Mouse (Mus musculus) C2C12 (cell line): ENCODE results near the gene Fam241b. TPM values are rescaled to one million over a fixed set of nuclear protein-coding genes. Genes with fewer than 3 reads are reported as not detected.

Source experiments
- H3K27me3 ChIP-seq: one replicate; pipeline ENCODE4 v1.6.1; 2011; ENCODE audit not compliant: control insufficient read depth, insufficient read depth, insufficient read length
- H3K36me3 ChIP-seq: one replicate; pipeline ENCODE4 v1.6.1; 2011; ENCODE audit not compliant: control insufficient read depth, insufficient read depth
- H3K4me3 ChIP-seq: one replicate; pipeline ENCODE4 v1.5.1; 2011; ENCODE audit warnings: mild to moderate bottlenecking, control low read depth; ENCODE audit not compliant: poor library complexity, insufficient read depth, severe bottlenecking
- H3K79me2 ChIP-seq: one replicate; pipeline ENCODE4 v1.6.1; 2011; ENCODE audit not compliant: control insufficient read depth, insufficient read depth
- H3K79me3 ChIP-seq: one replicate; pipeline ENCODE4 v1.6.1; 2011; ENCODE audit warnings: low read depth, control low read depth
- H3ac ChIP-seq: one replicate; pipeline ENCODE3; 2011; ENCODE audit warnings: low read depth; ENCODE audit not compliant: control insufficient read depth, insufficient read length
- CEBPB ChIP-seq: IDR thresholded peaks from one replicate; pipeline ENCODE4 v1.6.1; 2011; ENCODE audit warnings: low read depth, mild to moderate bottlenecking, control low read depth, moderate library complexity
- CTCF ChIP-seq: IDR thresholded peaks from one replicate; pipeline ENCODE4 v1.5.1; 2011; ENCODE audit not compliant: control insufficient read depth, insufficient read depth, insufficient read length
- FOSL1 ChIP-seq: IDR thresholded peaks from one replicate; pipeline ENCODE4 v1.8.0; 2011; ENCODE audit warnings: mild to moderate bottlenecking, low read length; ENCODE audit not compliant: poor library complexity, insufficient read depth, severe bottlenecking
- MAX ChIP-seq: IDR thresholded peaks from one replicate; pipeline ENCODE4 v1.6.1; 2011; ENCODE audit warnings: mild to moderate bottlenecking, control low read depth
- MYOD1 ChIP-seq: IDR thresholded peaks from one replicate; pipeline ENCODE4 v1.6.1; 2011; ENCODE audit warnings: low read depth; ENCODE audit not compliant: control insufficient read depth, insufficient read length
- MYOG ChIP-seq: IDR thresholded peaks from one replicate; pipeline ENCODE4 v1.6.1; 2011; ENCODE audit not compliant: control insufficient read depth, insufficient read length; ENCODE audit errors: extremely low read depth
- USF1 ChIP-seq: IDR thresholded peaks from one replicate; pipeline ENCODE4 v1.6.1; 2011; ENCODE audit warnings: low read depth, mild to moderate bottlenecking, control low read depth, moderate library complexity
- polyA plus RNA-seq: library from polyadenylated mRNA; unstranded; fragments of >200 nt; fragmentation: generic; extraction: Trizol; gene quantifications from one replicate; pipeline ENCODE4 v1.2.1, GENCODE M21; 2012; ENCODE audit warnings: missing spikeins

Gene Fam241b
- polyA plus RNA-seq, 1 experiment: 1.9 TPM

- Histone ChIP-seq H3K36me3 (no peaks in the 10 kb centered on the region), H3K4me3 (no peak overlapping the region), H3K79me2 (no peaks in the 10 kb centered on the region), H3ac (no peak overlapping the region), H3K27me3 (peaks cover 24% of the 10 kb centered on the region), H3K79me3 (no peaks in the 10 kb centered on the region)
- no peak for TF ChIP-seq USF1
- TF ChIP-seq CEBPB: no peak
- no peak for TF ChIP-seq MAX
- no peak for TF ChIP-seq MYOG
- no peak for TF ChIP-seq FOSL1
- TF ChIP-seq MYOD1: no peak
- TF ChIP-seq CTCF: no peak
Observed at GRCm38 (mm10) chr10:62137150-62137549, 6.6 kb downstream of the Fam241b start.

- TF ChIP-seq CEBPB: no peak
- no peak for TF ChIP-seq CTCF
- Histone ChIP-seq H3K79me2 (no peaks in the 10 kb centered on the region), H3K36me3 (no peaks in the 10 kb centered on the region), H3ac (no peak overlapping the region), H3K4me3 (no peak overlapping the region), H3K79me3 (no peaks in the 10 kb centered on the region), H3K27me3 (peaks cover 34% of the 10 kb centered on the region)
Observed at GRCm38 (mm10) chr10:62135696-62136470, 7.8 kb downstream of the Fam241b start.

GRCm38 (mm10) chr10:62132691-62133281 is 10.9 kb downstream of the Fam241b start, which contains the start of gene Neurog3:
TSS of gene Neurog3 (plus strand) at chr10:62133090.
- H3ac ChIP-seq: no peak within 1 kb of the TSS
- H3K27me3 ChIP-seq: peaks cover 43% of the 10 kb centered on the region
- no peak within 1 kb of the TSS for H3K4me3 ChIP-seq
- H3K36me3 ChIP-seq: no peaks in the 10 kb centered on the region
- no peaks in the 10 kb centered on the region for H3K79me3 ChIP-seq
- H3K79me2 ChIP-seq: no peaks in the 10 kb centered on the region
- no peak for TF ChIP-seq CEBPB
- no peak for TF ChIP-seq CTCF
- TF ChIP-seq MAX: no peak
- TF ChIP-seq MYOG: no peak
- TF ChIP-seq USF1: no peak
- no peak for TF ChIP-seq FOSL1

- H3K27me3 ChIP-seq: peaks cover 32% of the 10 kb centered on the region
- no peaks in the 10 kb centered on the region for H3K79me2 ChIP-seq
- no peak for TF ChIP-seq CTCF
- no peak for TF ChIP-seq MYOG
- no peak for TF ChIP-seq MYOD1
- no peak for TF ChIP-seq CEBPB
- no peak for TF ChIP-seq MAX
- no peak for TF ChIP-seq FOSL1
- no peak for TF ChIP-seq USF1
- H3K4me3 ChIP-seq: no peak overlapping the region
- H3ac ChIP-seq: no peak overlapping the region
- no peaks in the 10 kb centered on the region for H3K79me3 ChIP-seq
- H3K36me3 ChIP-seq: no peaks in the 10 kb centered on the region
Observed at GRCm38 (mm10) chr10:62128316-62128951, 15.3 kb downstream of the Fam241b start.

- no peak for TF ChIP-seq CTCF
- TF ChIP-seq MYOD1: no peak
- no peak for TF ChIP-seq MAX
- no peak for TF ChIP-seq CEBPB
- no peak for TF ChIP-seq USF1
- no peak for TF ChIP-seq MYOG
- no peak for TF ChIP-seq FOSL1
- Histone ChIP-seq H3K79me3 (no peaks in the 10 kb centered on the region), H3K36me3 (no peaks in the 10 kb centered on the region), H3K79me2 (no peaks in the 10 kb centered on the region), H3ac (no peak overlapping the region), H3K27me3 (peaks cover 25% of the 10 kb centered on the region), H3K4me3 (no peak overlapping the region)
Observed at GRCm38 (mm10) chr10:62127711-62128231, 15.9 kb downstream of the Fam241b start.
